Mouse (Mus musculus): ENCODE results near the gene Itih3. TPM values are rescaled to one million over a fixed set of nuclear protein-coding genes. Genes with fewer than 3 reads are reported as not detected.

Gene Itih3
- polyA plus RNA-seq, 1 experiment from 2014 or later: 1.4 TPM

DNA sequence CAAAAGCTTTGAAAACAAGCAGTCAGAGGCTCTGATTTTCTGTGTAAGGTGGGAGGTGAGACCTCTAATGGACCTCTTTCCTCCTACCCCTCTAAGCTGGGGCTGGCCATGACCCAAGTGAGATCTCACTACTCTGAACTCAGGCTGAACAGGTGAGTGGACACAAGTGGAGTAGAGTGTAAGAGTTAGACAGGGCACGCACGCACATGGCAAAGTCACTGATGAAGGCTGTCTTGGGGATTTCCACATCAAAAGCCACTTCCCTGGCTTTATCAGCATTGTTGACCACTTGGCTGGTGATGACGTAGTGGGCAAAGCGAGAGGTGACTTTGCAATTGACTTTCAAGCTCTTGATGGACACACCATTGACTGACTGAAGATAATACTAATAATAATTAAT, 18.7 kb upstream of the Itih3 start:
- 93% methylated on average over 4 of the region's 4 CpGs for whole genome bisulfite sequencing
- H3K4me1 ChIP-seq (ENCODE audit: insufficient read depth, low read length): no peaks in the 10 kb centered on the region
- no peak overlapping the region for H3K4me2 ChIP-seq (replicated peaks; ENCODE audit: low read depth, low read length)
- no peak overlapping the region for H3K9ac ChIP-seq (replicated peaks; ENCODE audit: low read length)
- H3K27me3 ChIP-seq (ENCODE audit: insufficient read depth, low read length): no peaks in the 10 kb centered on the region
- no peaks in the 10 kb centered on the region for H3K36me3 ChIP-seq (ENCODE audit: insufficient read depth, low read length)
- no peak for ATAC-seq (ENCODE audit: low FRiP score, low TSS enrichment)
- H3K27ac ChIP-seq (ENCODE audit: low read length): no peak overlapping the region
- H3K4me3 ChIP-seq (ENCODE audit: low read length): no peak overlapping the region
- H3K9me3 ChIP-seq (ENCODE audit: low read length): no peaks in the 10 kb centered on the region

DNA sequence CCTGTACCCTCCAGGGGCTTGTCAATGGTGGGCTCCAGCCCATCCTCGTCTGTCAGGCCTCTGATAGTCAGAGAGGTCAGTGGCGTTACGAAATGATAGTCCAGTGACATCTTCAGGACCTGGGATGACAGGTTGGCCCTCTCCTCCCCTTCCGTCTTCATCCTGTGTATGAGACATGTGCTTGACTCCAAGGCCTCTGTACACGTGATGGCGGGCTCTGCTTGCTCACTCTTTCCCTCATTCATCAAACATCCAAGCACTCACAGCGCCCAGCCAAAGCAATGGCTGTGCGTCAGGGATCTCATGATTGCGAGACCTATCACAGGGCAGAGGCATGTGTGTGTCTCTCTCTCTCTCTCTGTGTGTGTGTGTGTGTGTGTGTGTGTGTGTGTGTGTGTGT, 9.8 kb upstream of the Itih3 start:
- Histone ChIP-seq H3K36me3 (ENCODE audit: insufficient read depth, low read length) (no peaks in the 10 kb centered on the region), H3K4me1 (ENCODE audit: insufficient read depth, low read length) (no peaks in the 10 kb centered on the region), H3K4me2 (replicated peaks; ENCODE audit: low read depth, low read length) (no peak overlapping the region), H3K27ac (ENCODE audit: low read length) (no peak overlapping the region), H3K4me3 (ENCODE audit: low read length) (no peak overlapping the region), H3K9me3 (ENCODE audit: low read length) (no peaks in the 10 kb centered on the region), H3K27me3 (ENCODE audit: insufficient read depth, low read length) (no peaks in the 10 kb centered on the region), H3K9ac (replicated peaks; ENCODE audit: low read length) (no peak overlapping the region)
- WGBS: 85% methylated on average over 9 of the region's 9 CpGs
- ATAC-seq (ENCODE audit: low FRiP score, low TSS enrichment): no peak

DNA sequence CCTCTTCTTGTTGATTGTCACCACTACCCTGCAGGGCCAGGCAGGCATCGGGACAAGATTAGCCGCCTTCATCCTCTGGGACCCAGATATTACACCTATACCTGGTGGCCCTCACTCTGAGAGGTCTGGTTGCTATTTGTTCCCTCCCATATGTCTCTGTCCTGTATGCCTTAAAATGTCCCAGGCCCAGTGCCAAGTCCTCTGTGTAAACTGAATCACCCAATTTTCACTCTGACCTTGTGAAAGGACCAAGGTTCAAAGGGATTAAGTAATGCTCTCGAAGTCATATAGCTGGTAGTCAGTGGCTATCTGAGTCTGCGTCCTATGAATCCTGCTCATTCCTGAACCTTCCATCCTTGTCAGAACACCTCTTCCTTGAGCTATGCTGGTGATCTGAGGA, 6.8 kb upstream of the Itih3 start:
- no peak overlapping the region for H3K9ac ChIP-seq (replicated peaks; ENCODE audit: low read length)
- 93% methylated on average over 4 of the region's 4 CpGs for WGBS
- H3K4me3 ChIP-seq (ENCODE audit: low read length): no peak overlapping the region
- no peaks in the 10 kb centered on the region for H3K27me3 ChIP-seq (ENCODE audit: insufficient read depth, low read length)
- no peak overlapping the region for H3K4me2 ChIP-seq (replicated peaks; ENCODE audit: low read depth, low read length)
- no peaks in the 10 kb centered on the region for H3K9me3 ChIP-seq (ENCODE audit: low read length)
- no peaks in the 10 kb centered on the region for H3K36me3 ChIP-seq (ENCODE audit: insufficient read depth, low read length)
- no peaks in the 10 kb centered on the region for H3K4me1 ChIP-seq (ENCODE audit: insufficient read depth, low read length)
- no peak for ATAC-seq (ENCODE audit: low FRiP score, low TSS enrichment)
- no peak overlapping the region for H3K27ac ChIP-seq (ENCODE audit: low read length)

DNA sequence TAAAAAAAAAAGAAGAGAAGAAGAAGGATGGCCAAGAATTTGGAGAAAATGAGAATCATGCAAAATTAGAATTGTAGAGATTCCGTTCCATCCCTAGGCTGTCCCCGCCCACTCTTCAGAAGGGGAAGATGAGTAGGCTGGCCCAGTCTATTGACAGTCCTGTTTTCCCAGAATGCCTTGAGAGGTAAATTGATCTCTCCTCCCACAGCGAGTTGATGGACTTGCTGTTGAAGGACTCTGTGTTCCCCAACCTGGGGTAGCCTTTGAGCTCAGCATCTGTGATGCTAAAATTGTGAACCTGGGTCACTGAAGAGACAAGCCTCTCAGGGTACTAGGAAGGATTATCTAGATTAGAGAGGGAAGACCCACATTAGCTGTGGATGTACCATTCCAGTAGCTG, 1.9 kb upstream of the Itih3 start:
- no peaks in the 10 kb centered on the region for H3K36me3 ChIP-seq (ENCODE audit: insufficient read depth, low read length)
- 85% methylated on average over 3 of the region's 3 CpGs for WGBS
- no peak overlapping the region for H3K4me2 ChIP-seq (replicated peaks; ENCODE audit: low read depth, low read length)
- H3K4me1 ChIP-seq (ENCODE audit: insufficient read depth, low read length): no peaks in the 10 kb centered on the region
- H3K9me3 ChIP-seq (ENCODE audit: low read length): no peaks in the 10 kb centered on the region
- H3K27ac ChIP-seq (ENCODE audit: low read length): no peak overlapping the region
- H3K9ac ChIP-seq (replicated peaks; ENCODE audit: low read length): no peak overlapping the region
- H3K27me3 ChIP-seq (ENCODE audit: insufficient read depth, low read length): no peaks in the 10 kb centered on the region
- H3K4me3 ChIP-seq (ENCODE audit: low read length): no peak overlapping the region
- no peak for ATAC-seq (ENCODE audit: low FRiP score, low TSS enrichment)

DNA sequence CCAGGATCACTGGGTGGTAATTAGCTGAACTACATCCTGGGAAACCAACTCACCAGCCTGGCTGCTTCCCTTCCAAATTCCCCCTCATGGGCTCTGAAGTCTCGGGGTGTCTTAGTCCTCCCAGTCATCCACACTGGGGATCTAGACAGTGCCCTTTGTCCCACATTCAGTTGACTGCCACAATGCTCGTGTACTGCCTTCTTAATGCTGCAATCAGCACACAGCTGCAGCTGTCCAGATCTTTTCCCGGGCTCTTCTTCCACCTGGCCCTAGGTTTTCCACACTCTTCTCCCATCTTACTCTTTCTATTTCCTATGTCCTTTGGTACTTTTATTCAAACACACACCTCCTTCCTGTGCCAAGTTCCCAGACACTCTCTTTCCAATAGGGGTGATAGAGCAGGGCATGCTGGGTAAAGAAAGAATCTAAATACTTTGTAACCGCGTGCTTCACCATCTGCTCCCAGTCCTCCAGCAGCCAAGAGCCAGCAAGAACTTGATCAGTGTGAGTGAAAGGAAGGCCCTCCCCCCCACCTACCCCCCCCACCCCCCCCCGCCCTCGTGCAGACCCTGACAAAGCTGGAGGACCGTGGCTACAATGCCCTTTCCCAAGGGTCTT, 1.4 kb downstream of the Itih3 start:
- Histone ChIP-seq H3K27me3 (ENCODE audit: insufficient read depth, low read length) (no peaks in the 10 kb centered on the region), H3K36me3 (ENCODE audit: insufficient read depth, low read length) (no peaks in the 10 kb centered on the region), H3K27ac (ENCODE audit: low read length) (no peak overlapping the region), H3K9ac (replicated peaks; ENCODE audit: low read length) (no peak overlapping the region), H3K4me2 (replicated peaks; ENCODE audit: low read depth, low read length) (no peak overlapping the region), H3K4me3 (ENCODE audit: low read length) (no peak overlapping the region), H3K4me1 (ENCODE audit: insufficient read depth, low read length) (no peaks in the 10 kb centered on the region), H3K9me3 (ENCODE audit: low read length) (no peaks in the 10 kb centered on the region)
- WGBS: 70% methylated on average over 8 of the region's 8 CpGs
- ATAC-seq (ENCODE audit: low FRiP score, low TSS enrichment): no peak

DNA sequence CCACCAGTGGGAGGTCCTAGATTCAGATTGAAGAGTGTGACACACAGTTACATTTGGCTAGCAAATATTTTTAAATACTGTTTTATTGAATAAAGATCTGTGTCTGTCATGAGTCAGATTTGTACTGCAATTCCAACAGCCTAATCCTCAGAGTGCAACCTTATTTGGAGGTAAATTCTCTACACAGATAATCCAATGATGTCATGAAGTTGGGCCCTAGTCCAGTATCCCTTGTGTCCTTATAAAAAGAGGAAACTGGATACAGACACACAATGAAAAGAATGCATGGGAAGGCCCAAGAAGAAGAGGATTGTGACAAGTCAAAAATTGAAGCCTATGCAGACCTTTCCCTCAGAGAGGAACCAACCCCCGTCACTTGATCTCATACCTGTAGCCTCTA, 7.0 kb downstream of the Itih3 start:
- Histone ChIP-seq H3K9ac (replicated peaks; ENCODE audit: low read length) (no peak overlapping the region), H3K36me3 (ENCODE audit: insufficient read depth, low read length) (no peaks in the 10 kb centered on the region), H3K27ac (ENCODE audit: low read length) (no peak overlapping the region), H3K27me3 (ENCODE audit: insufficient read depth, low read length) (no peaks in the 10 kb centered on the region), H3K4me1 (ENCODE audit: insufficient read depth, low read length) (no peaks in the 10 kb centered on the region), H3K4me3 (ENCODE audit: low read length) (no peak overlapping the region), H3K9me3 (ENCODE audit: low read length) (no peaks in the 10 kb centered on the region), H3K4me2 (replicated peaks; ENCODE audit: low read depth, low read length) (no peak overlapping the region)
- 87% methylated on average over 1 of the region's 1 CpGs for WGBS
- ATAC-seq (ENCODE audit: low FRiP score, low TSS enrichment): no peak

DNA sequence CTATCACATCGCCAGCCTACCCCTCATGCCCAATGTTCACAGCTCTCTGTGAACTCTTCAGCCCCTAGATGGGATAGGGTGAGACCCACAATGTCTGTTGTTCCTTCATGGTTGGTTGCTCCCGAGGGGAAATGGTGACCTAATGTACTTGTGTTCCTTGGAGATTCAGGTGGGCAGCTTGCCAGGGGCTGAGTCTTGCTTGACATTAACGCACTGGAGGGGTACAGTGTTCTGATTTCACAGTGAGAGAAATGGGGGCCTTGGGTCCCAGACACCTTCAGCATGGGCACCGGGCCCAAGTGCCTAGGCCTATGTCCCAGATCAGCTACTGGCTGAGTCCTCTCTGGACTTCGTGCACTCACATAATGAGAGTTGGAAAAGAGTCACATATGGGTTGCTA, 10.2 kb downstream of the Itih3 start:
- no peaks in the 10 kb centered on the region for H3K27me3 ChIP-seq (ENCODE audit: insufficient read depth, low read length)
- 75% methylated on average over 5 of the region's 5 CpGs for WGBS
- no peaks in the 10 kb centered on the region for H3K36me3 ChIP-seq (ENCODE audit: insufficient read depth, low read length)

DNA sequence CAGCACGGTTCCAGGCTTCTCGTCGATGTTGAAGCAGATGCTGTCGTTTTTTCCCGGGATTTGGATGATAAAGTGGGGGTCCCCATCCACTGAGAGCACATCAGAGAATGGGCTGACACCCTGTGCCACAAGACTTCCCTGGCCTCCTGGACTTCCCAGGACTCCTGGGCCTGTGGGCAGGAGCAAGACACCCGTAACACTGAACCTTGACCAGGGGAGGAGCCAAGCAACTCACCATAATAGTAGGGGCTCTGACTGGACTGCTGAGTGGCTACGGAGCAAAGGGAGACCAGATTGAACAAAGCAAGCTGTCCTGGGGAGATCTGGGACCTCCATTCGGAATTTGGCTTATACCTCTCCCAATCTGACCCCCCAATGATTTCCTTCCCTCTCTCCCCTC, 10.9 kb downstream of the Itih3 start:
- Histone ChIP-seq H3K9ac (replicated peaks; ENCODE audit: low read length) (no peak overlapping the region), H3K4me1 (ENCODE audit: insufficient read depth, low read length) (no peaks in the 10 kb centered on the region), H3K4me3 (ENCODE audit: low read length) (no peak overlapping the region), H3K9me3 (ENCODE audit: low read length) (no peaks in the 10 kb centered on the region), H3K36me3 (ENCODE audit: insufficient read depth, low read length) (no peaks in the 10 kb centered on the region), H3K4me2 (replicated peaks; ENCODE audit: low read depth, low read length) (no peak overlapping the region), H3K27ac (ENCODE audit: low read length) (no peak overlapping the region), H3K27me3 (ENCODE audit: insufficient read depth, low read length) (no peaks in the 10 kb centered on the region)
- ATAC-seq (ENCODE audit: low FRiP score, low TSS enrichment): 0 out of 2 replicates have a peak, but pooled peaks have one; percentile 54
- WGBS: 83% methylated on average over 8 of the region's 8 CpGs

More for the DNA sequence above, 10.2 kb downstream of the Itih3 start:
- Histone ChIP-seq H3K4me1 (ENCODE audit: insufficient read depth, low read length) (no peaks in the 10 kb centered on the region), H3K4me3 (ENCODE audit: low read length) (no peak overlapping the region), H3K9ac (replicated peaks; ENCODE audit: low read length) (no peak overlapping the region), H3K27ac (ENCODE audit: low read length) (no peak overlapping the region), H3K9me3 (ENCODE audit: low read length) (no peaks in the 10 kb centered on the region), H3K4me2 (replicated peaks; ENCODE audit: low read depth, low read length) (no peak overlapping the region)
- ATAC-seq (ENCODE audit: low FRiP score, low TSS enrichment): no peak

DNA sequence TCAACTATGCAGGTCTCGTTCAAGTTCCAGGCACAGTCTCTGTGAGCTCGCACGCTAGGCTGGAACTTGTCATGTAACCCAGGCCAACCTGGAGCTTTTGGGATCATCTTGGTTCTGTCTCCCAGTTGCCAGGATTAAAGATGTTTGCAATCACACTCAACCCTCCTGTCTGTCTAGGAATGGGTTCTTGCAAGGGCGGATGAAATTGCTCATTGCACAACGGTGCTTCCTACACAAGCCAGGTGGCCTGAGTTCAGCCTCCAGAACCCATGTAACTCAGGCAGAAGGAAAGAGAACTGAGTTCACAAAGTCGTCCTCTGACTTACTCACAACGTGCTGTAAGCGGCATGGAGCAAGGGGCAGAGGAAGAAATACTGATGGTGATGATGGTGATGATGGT, 12.4 kb downstream of the Itih3 start:
- no peak overlapping the region for H3K9ac ChIP-seq (replicated peaks; ENCODE audit: low read length)
- no peak overlapping the region for H3K4me3 ChIP-seq (ENCODE audit: low read length)
- H3K27me3 ChIP-seq (ENCODE audit: insufficient read depth, low read length): no peaks in the 10 kb centered on the region
- no peaks in the 10 kb centered on the region for H3K9me3 ChIP-seq (ENCODE audit: low read length)
- no peaks in the 10 kb centered on the region for H3K36me3 ChIP-seq (ENCODE audit: insufficient read depth, low read length)
- WGBS: 94% methylated on average over 8 of the region's 8 CpGs
- no peak for ATAC-seq (ENCODE audit: low FRiP score, low TSS enrichment)
- H3K4me2 ChIP-seq (replicated peaks; ENCODE audit: low read depth, low read length): no peak overlapping the region
- H3K4me1 ChIP-seq (ENCODE audit: insufficient read depth, low read length): no peaks in the 10 kb centered on the region
- no peak overlapping the region for H3K27ac ChIP-seq (ENCODE audit: low read length)

DNA sequence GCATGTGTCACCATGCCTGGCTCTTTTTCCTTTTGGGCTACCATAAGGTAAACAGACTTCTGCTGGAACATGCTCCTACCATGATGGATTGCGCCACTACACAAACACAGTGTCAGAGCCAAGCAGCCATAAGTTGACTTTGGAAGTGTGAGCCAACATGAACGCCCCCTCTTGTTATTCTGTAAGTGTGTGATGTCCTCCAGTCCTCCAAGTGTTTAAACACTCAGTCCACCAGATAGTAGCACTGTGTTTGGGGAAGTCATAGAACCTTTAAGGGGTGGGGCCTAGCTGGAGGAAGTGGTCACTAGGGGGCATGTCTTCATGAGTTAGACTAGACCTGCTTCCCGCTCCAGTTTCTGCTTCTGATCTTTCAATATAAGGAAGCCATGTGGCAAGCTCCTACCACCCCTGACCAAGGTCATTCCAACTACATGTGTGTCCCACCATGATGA, 15.7 kb downstream of the Itih3 start:
- no peaks in the 10 kb centered on the region for H3K36me3 ChIP-seq (ENCODE audit: insufficient read depth, low read length)
- no peak for ATAC-seq (ENCODE audit: low FRiP score, low TSS enrichment)

More for the DNA sequence above, 15.7 kb downstream of the Itih3 start:
- Histone ChIP-seq H3K4me2 (replicated peaks; ENCODE audit: low read depth, low read length) (no peak overlapping the region), H3K9me3 (ENCODE audit: low read length) (no peaks in the 10 kb centered on the region), H3K27ac (ENCODE audit: low read length) (no peak overlapping the region), H3K4me3 (ENCODE audit: low read length) (no peak overlapping the region), H3K9ac (replicated peaks; ENCODE audit: low read length) (no peak overlapping the region), H3K27me3 (ENCODE audit: insufficient read depth, low read length) (no peaks in the 10 kb centered on the region), H3K4me1 (ENCODE audit: insufficient read depth, low read length) (no peaks in the 10 kb centered on the region)
- WGBS: 62% methylated on average over 3 of the region's 3 CpGs
